Mouse (Mus musculus) cerebellum, adult 2 months (tissue): Measurements from ENCODE around the gene Cnn2.

Experiments
- CTCF ChIP-seq: fragments of 200-500 bp; IDR thresholded peaks from 2 replicates; pipeline ENCODE4 v1.5.1; 2011; ENCODE audit warnings: low read depth, mild to moderate bottlenecking, control low read depth, low read length, moderate library complexity, borderline replicate concordance; ENCODE audit not compliant: insufficient read depth
- POLR2A ChIP-seq: fragments of 200-500 bp; IDR thresholded peaks from 2 replicates; pipeline ENCODE4 v1.6.1; 2011; ENCODE audit warnings: low read length, control low read depth, borderline replicate concordance; ENCODE audit not compliant: insufficient read depth

DNA sequence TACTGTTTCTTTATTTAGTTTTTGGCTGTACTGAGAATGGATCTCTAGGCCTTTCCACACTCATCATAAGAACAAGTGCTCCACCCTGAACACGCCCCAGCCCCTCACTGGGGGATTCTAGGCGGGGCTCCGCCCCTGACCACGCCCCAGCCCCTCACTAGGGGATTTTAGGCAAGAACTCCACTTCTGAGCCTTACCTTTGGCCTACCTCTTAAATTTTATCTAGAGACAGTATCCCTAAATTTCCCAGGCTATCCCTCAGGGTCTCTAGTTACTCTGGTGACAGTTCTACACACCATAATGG, 36.6 kb downstream of the Cnn2 start:
- TF ChIP-seq POLR2A (no peak), CTCF (no peak)
